Mouse (Mus musculus) heart, adult 2 months (tissue): ENCODE measurements at regions not wholly inside any gene's neighbourhood (a gene's known extent, or its start where the extent isn't known, plus 50 kb on each side); places are given as distances from the start of the nearest gene placed in this dataset.
A peak's percentile ranks its signal among the peaks of the same experiment; 100 is the strongest.

ENCODE experiments used
- CTCF ChIP-seq: fragments of 200-600 bp; IDR thresholded peaks from 2 replicates; pipeline ENCODE4 v1.8.1; 2022; ENCODE audit warnings: antibody characterized with exemption, mild to moderate bottlenecking, moderate library complexity
- POLR2A ChIP-seq: fragments of 200-500 bp; IDR thresholded peaks from 2 replicates; pipeline ENCODE4 v1.6.1; 2011; ENCODE audit warnings: mild to moderate bottlenecking, low read depth, low read length, control low read depth; ENCODE audit not compliant: insufficient read depth

GRCm38 (mm10) chr1:13050140-13050775 is 1636.4 kb downstream of the A830018L16Rik start:
- TF ChIP-seq CTCF (peak; percentile 79), POLR2A (no peak)
